Comparison of ENCODE assay signal across 8 mouse cellular contexts in the genomic region with DNA sequence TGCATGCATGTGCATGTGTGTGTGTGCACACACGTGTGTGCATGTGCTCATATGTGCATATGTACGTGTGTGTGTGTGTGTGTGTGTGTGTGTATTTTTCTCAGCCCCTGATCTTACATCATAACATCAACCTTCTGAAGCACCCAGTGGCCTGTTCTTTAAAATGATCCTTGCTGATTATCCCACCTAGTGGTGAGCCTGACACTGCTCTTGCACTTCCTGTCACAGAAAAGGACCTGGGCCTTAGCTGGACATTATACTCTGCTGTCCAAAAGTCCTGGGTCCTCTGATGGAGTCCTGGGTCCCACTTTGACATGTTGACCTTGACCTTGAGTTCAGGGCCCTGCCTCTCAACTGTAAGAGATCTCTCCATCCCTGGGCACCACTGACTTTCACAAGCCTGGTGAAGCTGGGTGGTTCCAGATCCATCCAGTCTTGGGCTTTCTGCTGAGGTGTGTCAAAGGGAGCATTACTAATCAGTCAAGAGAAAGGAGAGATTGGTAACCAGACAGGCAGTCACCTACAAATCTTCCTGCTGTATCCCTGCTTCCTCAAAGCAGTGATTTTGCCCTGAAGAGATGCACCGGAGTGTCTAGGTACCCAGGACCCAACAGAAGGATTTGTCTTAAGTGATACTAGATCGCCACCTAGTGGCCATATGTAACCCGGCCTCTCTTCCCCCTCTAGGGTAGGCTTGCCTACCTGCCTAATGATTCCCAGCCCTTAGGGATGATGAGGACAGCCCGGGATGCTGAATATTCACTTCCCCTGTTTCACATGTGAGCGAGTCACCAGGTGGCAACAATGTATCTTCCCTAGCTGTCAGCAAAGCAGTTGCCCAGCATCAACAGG. TPM values are rescaled to one million over a fixed set of nuclear protein-coding genes. Genes with fewer than 3 reads are reported as not detected.
DNase-seq lines count a peak whose midpoint lies in the region; ATAC-seq lines count a peak whose summit lies in the region.

No protein-coding gene starts in this region.

- no peaks in the 10 kb centered on the region for H3K36me3 ChIP-seq in forebrain, embryonic 14.5 days (ENCODE audit: control insufficient read depth, insufficient read depth, low read length)
- no peaks in the 10 kb centered on the region for H3K36me3 ChIP-seq in intestine, embryonic 15.5 days
- H3K36me3 ChIP-seq in midbrain, embryonic 12.5 days, result no peaks in the 10 kb centered on the region
- H3K36me3 ChIP-seq in stomach, embryonic 16.5 days (ENCODE audit: control insufficient read depth, insufficient read depth, low read length), result no peaks in the 10 kb centered on the region

- no peak overlapping the region for H3K27ac ChIP-seq in forebrain, embryonic 14.5 days (ENCODE audit: low read depth, low read length)
- H3K27ac ChIP-seq in intestine, embryonic 15.5 days, result no peak overlapping the region
- H3K27ac ChIP-seq in midbrain, embryonic 12.5 days (replicated peaks), result no peak overlapping the region
- no peak overlapping the region for H3K27ac ChIP-seq in stomach, embryonic 16.5 days (ENCODE audit: low read length)

- H3K9me3 ChIP-seq in forebrain, embryonic 14.5 days (replicated peaks; ENCODE audit: control insufficient read depth, low read length), result no peaks in the 10 kb centered on the region
- H3K9me3 ChIP-seq in intestine, embryonic 15.5 days, result no peaks in the 10 kb centered on the region
- H3K9me3 ChIP-seq in midbrain, embryonic 12.5 days, result no peaks in the 10 kb centered on the region
- no peaks in the 10 kb centered on the region for H3K9me3 ChIP-seq in stomach, embryonic 16.5 days (replicated peaks; ENCODE audit: control insufficient read depth, low read length)

- no peak overlapping the region for H3K4me3 ChIP-seq in forebrain, embryonic 14.5 days (ENCODE audit: low read depth, low read length)
- no peak overlapping the region for H3K4me3 ChIP-seq in intestine, embryonic 15.5 days (replicated peaks)
- no peak overlapping the region for H3K4me3 ChIP-seq in midbrain, embryonic 12.5 days
- H3K4me3 ChIP-seq in stomach, embryonic 16.5 days (replicated peaks; ENCODE audit: low read length), result no peak overlapping the region

- H3K4me1 ChIP-seq in forebrain, embryonic 14.5 days (ENCODE audit: control insufficient read depth, insufficient read depth, low read length), result no peaks in the 10 kb centered on the region
- no peaks in the 10 kb centered on the region for H3K4me1 ChIP-seq in intestine, embryonic 15.5 days (replicated peaks)
- H3K4me1 ChIP-seq in midbrain, embryonic 12.5 days, result no peaks in the 10 kb centered on the region
- H3K4me1 ChIP-seq in stomach, embryonic 16.5 days (ENCODE audit: control insufficient read depth, insufficient read depth, low read length), result no peaks in the 10 kb centered on the region

- 36% methylated on average over 7 of the region's 7 CpGs for WGBS in forebrain, embryonic 14.5 days
- WGBS in intestine, embryonic 15.5 days, result 35% methylated on average over 7 of the region's 7 CpGs
- WGBS in midbrain, embryonic 12.5 days, result 37% methylated on average over 7 of the region's 7 CpGs
- 34% methylated on average over 7 of the region's 7 CpGs for WGBS in stomach, embryonic 16.5 days

- peak; percentile 86; the same call in 1 of the 2 replicates for ATAC-seq in forebrain, embryonic 14.5 days
- peak; percentile 79 for ATAC-seq in intestine, embryonic 15.5 days
- 0 out of 2 replicates have a peak, but pooled peaks have one; percentile 52 for ATAC-seq in midbrain, embryonic 12.5 days (ENCODE audit: low FRiP score, low read depth)
- peak; percentile 75; the same call in 1 of the 2 replicates for ATAC-seq in stomach, embryonic 16.5 days (ENCODE audit: insufficient read depth, low FRiP score)

- DNase-seq in left cerebral cortex, adult 11 months (ENCODE audit: low spot score), result peak; percentile 57
- DNase-seq in left cerebral cortex, postnatal 36 days (ENCODE audit: low spot score in 2 of 2), result no peak
- peak; percentile 25 for DNase-seq in cerebellum, adult 11-12 months
- peak; percentile 89 for DNase-seq in forebrain, embryonic 14.5 days (ENCODE audit: low spot score)
- DNase-seq in left cerebral cortex, postnatal 4 days, result peak; percentile 70

- no peak overlapping the region for H3K9ac ChIP-seq in forebrain, embryonic 14.5 days (ENCODE audit: low read length)
- no peak overlapping the region for H3K9ac ChIP-seq in intestine, embryonic 15.5 days
- H3K9ac ChIP-seq in midbrain, embryonic 12.5 days (replicated peaks), result no peak overlapping the region
- H3K9ac ChIP-seq in stomach, embryonic 16.5 days (ENCODE audit: low read length), result no peak overlapping the region

- intact Hi-C loops in left cerebral cortex, postnatal 36 days (cut with DNase I), result loop anchor here (1.0 to 5.0 kb wide), 4 partner anchors 28 to 894 kb away; no protein-coding TSS in a partner anchor
- intact Hi-C loops in left cerebral cortex, postnatal 4 days (cut with DNase I), result loop anchor here (5.0 to 10.0 kb wide), 2 partner anchors 112 to 304 kb away; a partner anchor contains a TSS

- H3K27me3 ChIP-seq in forebrain, embryonic 14.5 days (replicated peaks; ENCODE audit: control insufficient read depth, insufficient read depth, low read length), result no peaks in the 10 kb centered on the region
- no peaks in the 10 kb centered on the region for H3K27me3 ChIP-seq in intestine, embryonic 15.5 days (replicated peaks)
- H3K27me3 ChIP-seq in midbrain, embryonic 12.5 days, result peaks cover 5% of the 10 kb centered on the region
- H3K27me3 ChIP-seq in stomach, embryonic 16.5 days (ENCODE audit: control insufficient read depth, insufficient read depth, low read length), result no peaks in the 10 kb centered on the region

- H3K4me2 ChIP-seq in forebrain, embryonic 14.5 days (ENCODE audit: low read length), result no peak overlapping the region
- H3K4me2 ChIP-seq in intestine, embryonic 15.5 days (replicated peaks), result no peak overlapping the region
- no peak overlapping the region for H3K4me2 ChIP-seq in midbrain, embryonic 12.5 days (replicated peaks)
- H3K4me2 ChIP-seq in stomach, embryonic 16.5 days (ENCODE audit: low read depth, low read length), result no peak overlapping the region

RNA-seq across cellular contexts. Expression of a gene that starts 3.6 kb away (rescaled TPM):
- not detected for total RNA-seq in left cerebral cortex, postnatal 36 days (2021)
- polyA plus RNA-seq in forebrain, embryonic 14.5 days (2014; fragmentation: Nextera tagmentation; extraction: Ambion mirVana), result not detected in 2 replicates
- not detected in 2 replicates for polyA plus RNA-seq in intestine, embryonic 15.5 days (2015; fragmentation: Nextera tagmentation; extraction: Ambion mirVana)
- not detected for total RNA-seq in left cerebral cortex, postnatal 4 days (2021)
- not detected in 2 replicates for polyA plus RNA-seq in midbrain, embryonic 12.5 days (2016; fragmentation: Nextera tagmentation; extraction: Ambion mirVana)
- polyA plus RNA-seq in stomach, embryonic 16.5 days (2015; fragmentation: Nextera tagmentation; extraction: Ambion mirVana), result not detected in 2 replicates

RNA-seq across cellular contexts. Expression of a gene that starts 13.0 kb away (rescaled TPM):
- total RNA-seq in left cerebral cortex, postnatal 36 days (2021), result not detected
- 0.11 and 0.36 TPM in 2 replicates for polyA plus RNA-seq in forebrain, embryonic 14.5 days (2014; fragmentation: Nextera tagmentation; extraction: Ambion mirVana)
- 35.2 and 41.0 TPM in 2 replicates for polyA plus RNA-seq in intestine, embryonic 15.5 days (2015; fragmentation: Nextera tagmentation; extraction: Ambion mirVana)
- total RNA-seq in left cerebral cortex, postnatal 4 days (2021), result not detected
- not detected in 2 replicates for polyA plus RNA-seq in midbrain, embryonic 12.5 days (2016; fragmentation: Nextera tagmentation; extraction: Ambion mirVana)
- polyA plus RNA-seq in stomach, embryonic 16.5 days (2015; fragmentation: Nextera tagmentation; extraction: Ambion mirVana), result 10.0 and 12.1 TPM in 2 replicates

RNA-seq across cellular contexts. Expression of a gene that starts 41.6 kb away (rescaled TPM):
- total RNA-seq in left cerebral cortex, postnatal 36 days (2021), result 1 to 10 TPM in 1 of 2 experiments, under 1 TPM in 1; 0.69 to 1.1 TPM
- 0.05 and 0.38 TPM in 2 replicates for polyA plus RNA-seq in forebrain, embryonic 14.5 days (2014; fragmentation: Nextera tagmentation; extraction: Ambion mirVana)
- 0.85 and 1.6 TPM in 2 replicates for polyA plus RNA-seq in intestine, embryonic 15.5 days (2015; fragmentation: Nextera tagmentation; extraction: Ambion mirVana)
- total RNA-seq in left cerebral cortex, postnatal 4 days (2021), result under 1 TPM; 0.40 to 0.79 TPM
- 0.20 and 0.61 TPM in 2 replicates for polyA plus RNA-seq in midbrain, embryonic 12.5 days (2016; fragmentation: Nextera tagmentation; extraction: Ambion mirVana)
- 4.4 and 9.0 TPM in 2 replicates for polyA plus RNA-seq in stomach, embryonic 16.5 days (2015; fragmentation: Nextera tagmentation; extraction: Ambion mirVana)

RNA-seq across cellular contexts. Expression of a gene that starts 42.1 kb away (rescaled TPM):
- 10 to 100 TPM; 56.6 to 78.7 TPM for total RNA-seq in left cerebral cortex, postnatal 36 days (2021)
- 27.2 and 35.6 TPM in 2 replicates for polyA plus RNA-seq in forebrain, embryonic 14.5 days (2014; fragmentation: Nextera tagmentation; extraction: Ambion mirVana)
- polyA plus RNA-seq in intestine, embryonic 15.5 days (2015; fragmentation: Nextera tagmentation; extraction: Ambion mirVana), result 58.7 and 63.5 TPM in 2 replicates
- total RNA-seq in left cerebral cortex, postnatal 4 days (2021), result 10 to 100 TPM; 66.4 to 74.2 TPM
- polyA plus RNA-seq in midbrain, embryonic 12.5 days (2016; fragmentation: Nextera tagmentation; extraction: Ambion mirVana), result 18.7 and 19.8 TPM in 2 replicates
- polyA plus RNA-seq in stomach, embryonic 16.5 days (2015; fragmentation: Nextera tagmentation; extraction: Ambion mirVana), result 85.4 and 88.0 TPM in 2 replicates

Comparison
In these comparisons a context has a peak if more than half of its experiments do, and no peak if none do; other contexts are left out.
1. DNase-seq: peak in left cerebral cortex, adult 11 months (single experiment), cerebellum, adult 11-12 months (single experiment), forebrain, embryonic 14.5 days (single experiment) and left cerebral cortex, postnatal 4 days (single experiment); none in left cerebral cortex, postnatal 36 days (0 of 2).
2. Peak in every context shown above with its lines, with median percentiles within 50 percentile points of each other: ATAC-seq.